Mouse (Mus musculus): ENCODE data around the gene Hsd3b1. TPM values are rescaled to one million over a fixed set of nuclear protein-coding genes. Genes with fewer than 3 reads are reported as not detected.
"Not testable (repeated sequence)": the region's sequence is repeated elsewhere in the genome, so short reads cannot be mapped to it uniquely, and the experiment has no call there.

The Hsd3b1 gene
- polyA plus RNA-seq, 1 experiment from 2014 or later = 0.79 TPM

DNA sequence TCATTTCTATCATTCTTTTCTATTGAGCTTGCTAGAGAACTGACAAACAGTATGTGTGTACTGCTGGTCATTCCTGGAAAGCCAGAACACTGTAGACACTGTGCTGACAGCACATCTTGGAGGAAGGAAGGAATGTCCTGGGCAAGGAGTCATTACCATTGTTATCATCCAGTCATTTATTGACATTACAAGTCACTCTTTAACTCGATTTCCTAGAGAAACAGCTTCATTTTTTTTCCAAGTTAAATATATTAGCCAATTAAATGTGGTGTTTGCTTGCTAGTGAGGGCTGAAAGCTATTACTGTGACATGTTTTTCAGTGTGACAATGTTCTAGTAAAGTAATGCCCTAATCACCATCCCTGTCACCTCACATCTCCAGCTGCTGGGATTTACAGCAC lies 5.9 kb downstream of the Hsd3b1 start:
- no peaks in the 10 kb centered on the region for H3K27me3 ChIP-seq
- H3K4me1 ChIP-seq = no peaks in the 10 kb centered on the region
- H3K36me3 ChIP-seq = no peaks in the 10 kb centered on the region
- no peak overlapping the region for H3K9ac ChIP-seq
- H3K4me3 ChIP-seq = no peak overlapping the region
- no peak overlapping the region for H3K27ac ChIP-seq
- 59% methylated on average over 1 of the region's 1 CpGs for WGBS
- H3K9me3 ChIP-seq (replicated peaks) = no peaks in the 10 kb centered on the region
- ATAC-seq (ENCODE audit: low FRiP score) = no peak
- no peak overlapping the region for H3K4me2 ChIP-seq (replicated peaks)

DNA sequence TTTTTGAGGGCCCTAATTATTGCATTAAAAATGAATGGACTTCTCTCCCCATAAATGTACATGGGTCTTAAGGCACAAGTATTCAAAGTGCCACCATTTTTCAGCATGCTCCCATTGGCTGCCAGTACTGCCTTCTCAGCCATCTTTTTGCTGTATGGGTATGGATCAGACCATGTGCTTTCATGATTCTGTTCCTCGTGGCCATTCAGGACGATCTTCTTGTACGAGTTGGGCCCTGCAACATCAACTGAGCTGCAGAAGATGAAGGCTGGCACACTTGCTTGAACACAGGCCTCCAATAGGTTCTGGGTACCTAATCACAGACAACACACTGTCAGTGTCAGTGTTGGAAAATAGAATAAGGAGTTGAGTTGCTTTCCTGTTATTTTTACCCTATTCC lies 6.5 kb downstream of the Hsd3b1 start:
- Histone ChIP-seq H3K36me3 (no peaks in the 10 kb centered on the region), H3K4me2 (replicated peaks) (no peak overlapping the region), H3K27ac (no peak overlapping the region), H3K9ac (no peak overlapping the region), H3K4me1 (no peaks in the 10 kb centered on the region), H3K27me3 (no peaks in the 10 kb centered on the region), H3K4me3 (no peak overlapping the region), H3K9me3 (replicated peaks) (no peaks in the 10 kb centered on the region)
- WGBS = 94% methylated on average over 3 of the region's 3 CpGs
- ATAC-seq (ENCODE audit: low FRiP score) = no peak

DNA sequence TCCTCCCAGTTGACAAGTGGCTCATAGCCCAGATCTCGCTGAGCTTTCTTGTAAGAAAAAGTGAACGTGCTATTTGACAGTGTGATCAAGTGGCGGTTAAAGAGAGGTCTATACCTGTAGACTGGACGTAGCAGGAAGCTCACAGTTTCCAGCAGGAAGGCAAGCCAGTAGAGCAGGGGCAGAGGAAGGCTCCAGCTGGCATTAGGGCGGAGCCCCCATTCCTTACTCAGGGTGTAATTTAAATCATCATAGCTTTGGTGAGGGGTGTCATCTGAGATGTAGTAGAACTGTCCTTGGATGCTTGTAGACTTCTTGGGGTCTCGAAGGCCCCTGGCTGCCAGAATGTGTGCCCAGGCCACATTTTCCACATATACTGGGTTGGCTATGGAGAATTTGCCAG lies 7.0 kb downstream of the Hsd3b1 start:
- Histone ChIP-seq H3K9me3 (replicated peaks) (no peaks in the 10 kb centered on the region), H3K4me1 (no peaks in the 10 kb centered on the region), H3K4me2 (replicated peaks) (no peak overlapping the region), H3K27me3 (no peaks in the 10 kb centered on the region), H3K27ac (no peak overlapping the region), H3K4me3 (no peak overlapping the region), H3K36me3 (no peaks in the 10 kb centered on the region), H3K9ac (no peak overlapping the region)
- WGBS = 84% methylated on average over 6 of the region's 6 CpGs
- no peak for ATAC-seq (ENCODE audit: low FRiP score)

DNA sequence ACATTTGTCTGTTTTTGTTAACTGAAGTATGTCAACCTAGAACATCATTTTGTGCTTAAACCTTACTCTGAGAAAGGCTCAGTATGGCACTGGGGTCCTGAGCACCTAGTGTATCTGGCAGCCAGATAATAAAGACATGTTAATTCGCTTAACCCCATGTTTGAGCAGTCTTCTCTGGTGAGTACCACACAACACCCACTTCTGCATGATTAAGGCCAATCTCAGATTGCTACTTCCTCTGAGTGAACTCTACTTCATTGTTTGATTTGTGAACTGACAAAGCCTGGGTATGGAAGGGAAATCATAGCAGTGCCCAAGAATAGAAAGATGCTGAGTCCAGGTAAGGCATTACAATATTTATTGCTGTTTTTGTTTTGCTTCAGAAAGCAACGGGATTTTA lies 7.7 kb downstream of the Hsd3b1 start:
- Histone ChIP-seq H3K4me1 (no peaks in the 10 kb centered on the region), H3K4me3 (no peak overlapping the region), H3K27me3 (no peaks in the 10 kb centered on the region), H3K4me2 (replicated peaks) (no peak overlapping the region), H3K9me3 (replicated peaks) (no peaks in the 10 kb centered on the region), H3K9ac (no peak overlapping the region), H3K36me3 (no peaks in the 10 kb centered on the region), H3K27ac (no peak overlapping the region)
- WGBS = 78% methylated on average over 2 of the region's 2 CpGs
- ATAC-seq (ENCODE audit: low FRiP score) = no peak

- H3K9ac ChIP-seq = no peak overlapping the region
- H3K27me3 ChIP-seq = no peaks in the 10 kb centered on the region
- 83% methylated on average over 5 of the region's 5 CpGs for WGBS
- no peaks in the 10 kb centered on the region for H3K36me3 ChIP-seq
- no peak overlapping the region for H3K4me2 ChIP-seq (replicated peaks)
- no peaks in the 10 kb centered on the region for H3K4me1 ChIP-seq
- no peak overlapping the region for H3K27ac ChIP-seq
- no peaks in the 10 kb centered on the region for H3K9me3 ChIP-seq (replicated peaks)
- no peak for ATAC-seq (ENCODE audit: low FRiP score)
- no peak overlapping the region for H3K4me3 ChIP-seq
These were observed 9.3 kb downstream of the Hsd3b1 start for GRCm38 (mm10) chr3:98850262-98850661.

GRCm38 (mm10) chr3:98848898-98849297 lies 10.7 kb downstream of the Hsd3b1 start:
- Histone ChIP-seq H3K9ac (no peak overlapping the region), H3K27ac (no peak overlapping the region), H3K36me3 (no peaks in the 10 kb centered on the region), H3K27me3 (no peaks in the 10 kb centered on the region), H3K4me3 (no peak overlapping the region), H3K9me3 (replicated peaks) (no peaks in the 10 kb centered on the region), H3K4me1 (no peaks in the 10 kb centered on the region), H3K4me2 (replicated peaks) (no peak overlapping the region)
- WGBS = 94% methylated on average over 1 of the region's 1 CpGs
- no peak for ATAC-seq (ENCODE audit: low FRiP score)

DNA sequence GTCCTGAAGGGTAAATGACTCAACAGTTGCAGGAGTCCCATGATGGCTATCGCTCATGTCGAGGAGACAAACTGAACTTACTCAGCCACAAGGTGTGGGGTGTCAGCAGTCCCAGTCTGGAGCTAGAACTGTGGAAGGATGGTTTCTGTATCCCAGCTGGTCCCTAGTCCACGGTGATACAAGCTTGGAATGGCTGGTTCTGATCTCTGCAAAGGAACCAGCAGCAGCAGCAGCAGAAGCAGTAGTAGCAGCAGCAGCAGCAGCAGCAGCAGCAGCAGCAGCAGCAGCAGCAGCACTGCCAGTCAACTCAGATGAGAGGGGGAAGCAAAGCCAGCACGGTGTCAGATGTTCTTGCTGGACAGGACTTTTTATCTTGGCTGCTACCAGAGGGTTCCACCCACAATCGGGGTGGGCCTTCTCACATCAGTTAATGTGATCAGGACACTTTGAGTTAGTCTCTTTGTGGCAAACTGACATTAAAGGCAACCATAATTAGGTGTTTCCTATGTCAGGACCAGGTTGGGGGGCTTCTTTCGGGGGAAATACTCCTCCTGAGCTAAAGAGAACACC lies 45.4 kb downstream of the Hsd3b1 start, which contains the start of gene Hsd3b6:
Gene Hsd3b6 (minus strand): TSS at position 343 of the 570 bp plus-strand sequence.
- Histone ChIP-seq H3K4me3 (no peak within 1 kb of the TSS), H3K27me3 (no peaks in the 10 kb centered on the region), H3K36me3 (no peaks in the 10 kb centered on the region), H3K4me1 (no peaks in the 10 kb centered on the region), H3K4me2 (replicated peaks) (no peak within 1 kb of the TSS), H3K9me3 (replicated peaks) (no peaks in the 10 kb centered on the region), H3K9ac (no peak within 1 kb of the TSS), H3K27ac (no peak within 1 kb of the TSS)
- WGBS = 79% methylated on average over 6 of the region's 6 CpGs
- no peak for ATAC-seq (ENCODE audit: low FRiP score)

DNA sequence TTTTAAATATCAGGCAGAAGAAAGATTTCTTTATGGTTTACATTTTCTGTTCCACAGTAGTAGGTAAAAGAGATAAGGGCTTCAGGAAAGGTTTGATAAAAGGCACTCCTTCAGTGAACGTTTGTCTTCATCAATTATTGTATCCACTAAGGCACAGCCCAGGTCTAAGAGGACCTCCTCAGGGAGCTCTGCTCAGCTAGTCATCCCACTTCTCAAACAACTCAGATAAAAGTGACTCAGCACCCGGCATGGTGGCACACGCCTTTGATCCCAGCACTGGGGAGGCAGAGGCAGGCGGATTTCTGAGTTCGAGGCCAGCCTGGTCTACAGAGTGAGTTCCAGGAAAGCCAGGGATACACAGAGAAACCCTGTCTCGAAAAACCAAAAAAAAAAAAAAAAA lies 46.9 kb downstream of the Hsd3b1 start:
- not testable (repeated sequence) for H3K4me2 ChIP-seq (replicated peaks); H3K4me3 ChIP-seq; H3K36me3 ChIP-seq; H3K27ac ChIP-seq; H3K27me3 ChIP-seq; ATAC-seq (ENCODE audit: low FRiP score); H3K4me1 ChIP-seq; H3K9ac ChIP-seq; H3K9me3 ChIP-seq (replicated peaks)
- 81% methylated on average over 6 of the region's 6 CpGs for WGBS

DNA sequence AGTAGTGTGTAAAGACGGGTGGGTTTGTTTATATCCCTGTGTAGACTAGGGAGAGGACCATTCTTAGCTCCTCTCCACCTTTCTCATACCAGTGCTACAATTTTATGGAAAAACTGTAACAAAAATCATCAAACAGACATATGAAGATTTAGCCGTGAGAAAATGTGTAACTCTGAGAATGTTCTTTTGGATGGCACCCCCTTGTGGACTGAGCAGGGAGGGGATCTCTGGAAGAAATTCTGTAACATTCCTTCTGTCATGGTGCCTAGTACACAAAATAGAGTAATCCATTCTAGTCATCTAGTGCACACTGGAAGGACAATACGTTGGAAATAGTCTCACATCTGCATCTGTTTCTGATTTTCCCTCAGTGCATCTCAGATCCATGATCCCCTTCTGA lies 54.6 kb downstream of the Hsd3b1 start:
- H3K27me3 ChIP-seq; H3K27ac ChIP-seq; H3K9ac ChIP-seq; H3K4me1 ChIP-seq; H3K4me3 ChIP-seq; H3K36me3 ChIP-seq; ATAC-seq (ENCODE audit: low FRiP score); H3K4me2 ChIP-seq (replicated peaks); H3K9me3 ChIP-seq (replicated peaks): not testable (repeated sequence)
- WGBS = 55% methylated on average over 3 of the region's 3 CpGs

Other genes starting within 250 kb of the Hsd3b1 start
- gene Hsd3b5, start 229.5 kb downstream of the Hsd3b1 start, polyA plus RNA-seq (2016; fragmentation: Nextera tagmentation; extraction: Ambion mirVana) = not detected in 2 replicates
- gene Hsd3b2, start 135.3 kb downstream of the Hsd3b1 start, polyA plus RNA-seq (2016; fragmentation: Nextera tagmentation; extraction: Ambion mirVana) = not detected in 2 replicates
- gene Hsd3b3, start 96.7 kb downstream of the Hsd3b1 start, polyA plus RNA-seq (2016; fragmentation: Nextera tagmentation; extraction: Ambion mirVana) = 0.18 and 0.25 TPM in 2 replicates
- 35.1 and 38.4 TPM in 2 replicates for gene Hsd3b6, start 45.4 kb downstream of the Hsd3b1 start, polyA plus RNA-seq (2016; fragmentation: Nextera tagmentation; extraction: Ambion mirVana)
- gene Hao2, start 33.4 kb upstream of the Hsd3b1 start, polyA plus RNA-seq (2016; fragmentation: Nextera tagmentation; extraction: Ambion mirVana) = not detected in 2 replicates

Measured in hindbrain, embryonic 12.5 days (tissue).